Mouse (Mus musculus) ovary, postnatal 10 days (tissue): ENCODE data around the gene Dgke.
"Not testable (repeated sequence)": the region's sequence is repeated elsewhere in the genome, so short reads cannot be mapped to it uniquely, and the experiment has no call there.

ENCODE experiments used
- DNase-seq: peaks from one replicate; pipeline ENCODE4 v3.0.0; 2022; ENCODE audit warnings: low spot score

Dgke gene

DNA sequence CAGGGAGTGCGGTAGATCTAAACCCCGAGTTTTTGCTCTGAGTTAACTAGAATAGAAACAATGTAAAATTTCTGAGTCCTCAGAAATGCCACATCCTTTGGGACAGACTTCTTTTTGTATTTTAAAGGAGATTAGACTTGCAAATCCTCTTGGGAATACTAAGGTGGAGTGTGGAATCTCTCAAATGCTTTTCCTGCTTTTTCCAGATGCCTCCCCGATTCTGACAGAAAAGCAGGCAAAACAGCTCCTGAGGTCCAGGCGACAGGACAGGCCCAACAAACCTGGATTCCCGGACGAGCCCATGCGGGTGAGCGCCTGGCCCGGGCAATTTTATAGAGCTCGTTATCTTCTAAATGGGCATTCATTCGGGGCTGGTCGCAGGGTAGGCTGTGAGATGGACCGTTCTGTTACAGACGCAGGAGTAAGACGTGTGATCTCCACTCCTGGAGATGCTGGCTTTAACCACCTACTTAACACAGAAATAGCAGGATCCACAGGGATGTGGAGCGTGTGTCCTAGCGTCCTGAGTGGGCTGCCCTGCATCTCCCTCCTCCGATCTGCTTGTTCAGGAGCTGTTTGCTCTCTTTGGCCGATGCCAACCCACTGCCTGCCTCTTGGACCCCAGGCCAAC lies 8.2 kb upstream of the Dgke start:
- no peak for DNase-seq

DNA sequence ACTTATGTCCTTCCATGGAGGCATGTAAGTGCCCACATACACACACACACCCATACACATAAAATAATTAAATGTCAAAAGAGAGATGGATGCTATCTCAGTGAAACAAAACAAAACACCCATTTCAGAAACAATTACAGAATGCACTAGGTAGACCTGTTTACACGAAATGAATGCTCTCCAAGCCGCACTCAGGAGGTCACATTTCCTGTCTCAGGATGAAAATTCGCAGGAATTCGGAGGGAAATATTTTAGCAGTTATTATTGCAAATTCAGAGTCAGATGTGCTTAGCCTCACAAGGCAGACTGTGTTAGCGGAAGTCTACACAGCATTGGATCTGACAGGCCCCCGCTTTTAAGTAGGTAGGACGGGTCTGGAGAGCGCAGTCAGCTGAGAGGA lies 6.9 kb upstream of the Dgke start, which contains the start of gene Gm525:
Gm525 (plus strand) TSS at position 301 of the 400 bp plus-strand sequence.
- DNase-seq: no peak

DNA sequence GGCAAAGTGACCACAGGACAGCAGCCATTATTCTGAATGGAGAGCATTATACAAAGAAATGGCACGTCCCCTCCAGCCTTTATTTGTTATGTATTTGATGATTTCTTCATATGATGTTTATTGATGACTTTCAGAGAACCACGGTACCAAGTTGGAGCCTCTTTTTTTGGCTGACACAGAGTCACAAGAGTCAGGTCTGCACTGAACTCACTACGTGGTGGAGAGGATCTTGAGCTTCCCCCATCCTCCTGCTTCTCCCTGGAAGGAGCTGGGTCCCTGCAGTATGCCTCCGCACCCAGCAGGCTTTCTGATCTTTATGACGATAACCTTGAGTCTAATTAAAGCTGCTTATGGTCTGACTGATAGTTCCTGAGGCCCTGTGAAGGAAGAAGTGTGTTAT lies 4.9 kb upstream of the Dgke start:
- no peak for DNase-seq

DNA sequence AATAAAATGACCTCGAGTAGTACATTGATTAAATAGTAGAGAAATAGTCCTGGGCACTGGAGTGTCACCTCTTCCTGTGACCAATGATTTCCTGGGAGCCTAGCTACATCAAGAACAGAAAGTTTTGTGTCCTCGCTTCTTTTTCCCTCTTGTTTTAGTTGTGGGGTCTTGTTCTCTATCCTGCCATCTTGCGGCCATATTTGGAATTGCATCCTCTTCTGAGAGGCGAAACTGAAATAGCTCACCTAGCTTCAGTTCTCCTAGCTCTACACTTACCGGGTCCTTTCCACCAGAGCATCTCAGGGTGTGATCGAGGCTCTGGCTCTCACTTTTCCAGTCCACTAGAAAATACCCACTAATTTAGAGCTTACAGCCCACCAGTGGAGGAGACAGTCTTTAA lies 2.7 kb upstream of the Dgke start:
- DNase-seq: peak; percentile 23

DNA sequence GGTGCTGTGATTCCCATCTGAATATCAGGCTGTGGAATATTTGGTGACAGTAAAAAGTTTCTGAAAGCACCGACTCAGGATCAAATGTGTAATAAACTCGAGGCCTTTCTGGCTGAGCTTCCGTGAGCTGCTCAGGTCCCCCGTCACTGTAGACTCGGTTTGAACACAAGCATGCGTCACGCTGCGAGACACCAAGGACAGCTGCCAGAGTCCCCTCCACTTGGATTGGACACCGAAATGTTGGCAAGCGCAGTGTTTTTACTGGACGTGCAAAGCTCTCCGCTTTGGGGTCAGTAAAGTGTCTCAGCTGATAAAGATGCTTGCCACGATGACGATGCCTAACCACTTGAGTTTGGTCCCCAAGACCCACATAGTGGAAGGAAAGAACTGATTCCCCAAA lies 2.0 kb upstream of the Dgke start:
- no peak for DNase-seq

DNA sequence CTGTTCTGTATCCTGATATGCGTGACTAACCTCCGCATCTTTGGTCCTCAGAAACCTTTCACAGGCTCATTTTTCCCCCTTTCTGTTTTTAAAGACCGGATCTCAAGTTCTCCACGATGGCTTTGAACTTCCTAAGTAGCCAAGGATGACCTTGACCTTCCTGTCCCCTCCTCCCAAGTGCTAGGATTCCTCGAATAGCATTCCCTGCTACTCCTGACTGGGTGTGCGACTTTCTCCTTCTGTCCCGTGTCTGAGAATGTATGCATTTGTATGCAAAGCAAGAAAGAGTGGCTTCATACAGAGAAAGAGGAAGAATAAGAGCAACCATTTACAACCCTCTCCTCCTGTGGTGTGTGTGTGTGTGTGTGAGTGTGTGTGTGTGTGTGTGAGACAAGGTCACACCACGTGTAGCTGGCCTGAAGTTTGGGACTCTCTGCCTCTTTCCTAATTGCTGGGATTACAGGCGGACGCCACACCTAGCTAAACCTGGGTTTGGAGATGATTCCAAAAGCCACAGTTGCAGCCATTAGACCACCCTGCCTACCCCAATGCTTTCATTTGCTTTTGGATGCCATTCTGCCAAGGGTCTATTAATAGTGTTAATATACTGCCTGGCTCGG lies 1.3 kb upstream of the Dgke start:
- DNase-seq: no peak

DNA sequence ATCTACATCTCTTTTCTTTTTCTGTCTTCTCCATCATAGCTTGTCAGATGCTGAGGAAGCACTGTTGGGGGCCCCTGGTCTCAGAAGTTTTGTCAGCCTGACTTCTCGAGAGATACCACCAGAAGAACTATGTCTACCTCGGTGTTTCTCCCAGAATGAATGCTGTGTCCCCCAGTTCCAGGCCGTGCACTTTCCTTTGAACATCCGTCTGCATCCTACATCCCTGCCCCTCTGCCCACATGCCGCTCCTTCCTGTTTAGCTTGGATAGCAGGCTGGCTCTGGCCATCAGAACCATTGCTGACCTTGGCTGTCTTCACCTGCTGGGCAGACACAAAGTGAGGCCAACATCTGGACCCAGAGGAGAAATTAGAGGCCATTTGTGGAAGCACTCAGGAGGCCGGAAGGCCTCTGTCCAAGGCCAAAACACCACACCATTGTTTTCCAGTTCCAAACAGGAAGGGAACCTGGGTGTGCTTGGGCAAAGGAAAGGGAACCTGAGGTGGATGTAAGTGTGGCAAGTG lies 712 bp upstream of the Dgke start:
- DNase-seq: no peak

DNA sequence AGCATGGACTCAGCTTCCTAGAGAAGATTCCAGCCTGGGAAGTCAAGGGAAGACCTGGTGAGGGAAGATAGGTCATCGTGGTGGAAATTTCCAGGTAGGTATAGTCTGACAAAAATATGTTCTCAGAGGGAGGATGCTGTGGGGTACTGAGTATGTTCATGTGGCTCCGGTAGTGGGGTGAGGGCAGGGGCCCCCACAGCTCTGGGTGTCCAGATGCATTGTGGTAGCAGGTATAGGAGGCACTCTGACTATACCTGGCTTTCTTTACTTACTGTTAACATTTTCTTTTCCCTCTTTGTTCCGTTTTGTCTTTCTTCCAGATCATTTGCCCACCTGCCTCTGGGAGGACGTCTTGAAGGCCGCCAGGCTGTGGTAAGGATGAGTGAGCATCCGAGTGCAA lies 524 bp downstream of the Dgke start:
- DNase-seq: no peak

DNA sequence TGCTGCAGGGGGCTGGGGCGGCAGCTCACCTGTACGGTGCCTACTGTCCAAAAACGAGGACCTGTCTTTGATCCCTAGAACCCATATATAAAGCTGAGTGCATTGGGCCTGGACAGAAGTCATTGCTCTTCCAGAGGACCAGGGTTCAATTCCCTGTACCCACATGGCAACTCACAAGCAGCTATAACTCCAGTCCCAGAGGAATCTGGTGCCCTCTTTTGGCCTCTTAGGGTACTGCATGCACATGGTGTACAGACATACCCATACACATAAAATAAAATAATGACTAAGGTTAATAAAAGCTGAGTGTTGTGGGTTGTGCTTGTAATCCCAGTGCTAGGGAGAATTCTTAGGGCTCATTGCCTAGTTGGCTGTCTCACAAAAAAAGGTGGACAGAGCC lies 1.4 kb downstream of the Dgke start:
- no peak for DNase-seq

DNA sequence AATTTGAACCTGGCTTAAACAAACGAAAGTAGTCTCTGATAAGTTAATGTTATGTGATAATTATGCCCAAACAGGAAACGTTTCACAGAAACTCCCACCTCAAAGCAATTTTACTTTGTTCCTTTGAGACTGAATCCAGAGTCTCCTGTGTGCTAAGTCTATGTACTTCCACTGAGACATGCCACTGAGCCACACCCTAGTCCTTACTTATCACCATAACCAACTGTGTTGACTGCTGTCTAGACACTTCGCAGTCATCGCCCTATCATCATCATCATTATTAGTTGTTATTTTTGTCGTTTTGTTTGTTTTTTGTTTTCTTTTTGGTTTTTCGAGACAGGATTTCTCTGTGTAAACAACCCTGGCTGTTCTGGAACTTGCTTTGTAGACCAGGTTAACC lies 2.3 kb downstream of the Dgke start:
- no peak for DNase-seq

DNA sequence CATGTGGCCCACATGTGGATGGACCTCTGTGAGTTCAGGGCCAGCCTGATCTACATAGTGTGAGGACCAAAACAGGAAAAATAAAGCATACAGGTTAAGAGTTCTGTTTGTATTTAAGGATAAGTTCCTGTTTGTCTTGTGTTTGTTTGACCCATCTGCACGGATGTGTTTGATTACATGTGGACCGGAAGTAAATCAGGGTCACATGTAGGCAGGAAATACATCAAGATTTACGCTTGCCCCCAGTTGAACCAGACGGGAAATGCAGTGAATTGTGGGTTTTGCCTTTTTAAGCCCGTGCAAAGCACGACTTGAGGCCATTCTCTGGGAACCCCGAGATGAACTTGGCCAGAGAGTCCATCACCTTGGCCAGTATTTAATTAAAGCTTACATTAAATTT lies 5.3 kb downstream of the Dgke start:
- no peak for DNase-seq

DNA sequence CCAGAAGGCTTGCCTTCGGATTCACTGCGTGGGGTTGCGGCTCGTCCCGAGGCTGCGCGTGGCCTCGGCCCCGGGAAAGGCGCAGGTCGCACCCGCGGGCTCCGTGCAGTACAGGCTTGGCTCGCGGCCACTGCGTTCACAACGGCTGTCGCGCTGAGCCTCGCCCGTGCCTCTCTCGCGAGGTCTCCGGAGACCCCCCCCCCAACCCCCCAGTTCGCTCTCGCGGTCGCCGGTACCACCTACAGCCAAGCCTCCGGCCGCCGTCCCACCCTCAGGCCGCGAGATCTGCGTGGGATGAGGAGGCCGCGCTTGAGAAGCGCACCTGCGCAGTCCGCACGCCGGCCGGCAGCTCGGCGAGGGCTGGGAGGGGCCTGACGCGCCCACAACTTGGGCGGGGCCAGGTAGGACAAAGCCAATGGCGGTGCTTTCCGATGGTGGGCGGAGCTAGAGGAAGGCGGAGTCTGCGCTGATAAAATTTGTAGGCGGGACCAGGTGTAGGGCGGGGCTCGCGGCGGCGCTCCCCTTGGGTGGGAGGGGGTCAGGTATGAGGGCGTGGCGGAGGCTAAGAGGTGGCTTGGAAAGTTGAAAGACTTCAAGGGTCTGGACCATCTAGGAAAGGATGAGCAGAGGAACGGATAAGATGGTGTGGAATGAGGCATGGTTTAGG lies 6.1 kb downstream of the Dgke start:
- peak; percentile 72 for DNase-seq

DNA sequence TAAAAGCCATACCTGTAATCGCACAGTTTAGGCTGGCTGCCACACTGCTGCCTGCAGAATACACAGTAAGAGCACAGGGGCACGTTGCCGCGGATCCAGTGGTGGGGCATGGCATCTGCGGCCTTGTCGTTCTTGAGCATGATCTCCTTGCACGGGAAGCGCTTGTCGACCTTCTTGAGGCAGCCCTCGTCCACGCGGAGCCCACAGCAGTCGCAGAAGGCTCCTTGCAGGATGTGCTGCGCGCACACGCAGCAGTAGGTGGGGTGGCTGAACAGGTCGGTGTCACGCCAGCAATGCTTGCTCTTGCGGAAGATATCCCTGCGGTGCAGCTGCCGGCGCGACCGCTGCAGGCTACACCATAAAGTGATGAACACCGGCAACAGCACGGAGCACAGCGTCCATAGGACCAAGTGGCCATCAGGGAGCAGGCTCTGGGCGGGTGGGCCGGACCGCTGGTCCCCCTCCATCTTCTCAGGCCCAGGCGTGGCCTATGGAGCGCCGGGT lies 6.7 kb downstream of the Dgke start:
- DNase-seq: no peak

DNA sequence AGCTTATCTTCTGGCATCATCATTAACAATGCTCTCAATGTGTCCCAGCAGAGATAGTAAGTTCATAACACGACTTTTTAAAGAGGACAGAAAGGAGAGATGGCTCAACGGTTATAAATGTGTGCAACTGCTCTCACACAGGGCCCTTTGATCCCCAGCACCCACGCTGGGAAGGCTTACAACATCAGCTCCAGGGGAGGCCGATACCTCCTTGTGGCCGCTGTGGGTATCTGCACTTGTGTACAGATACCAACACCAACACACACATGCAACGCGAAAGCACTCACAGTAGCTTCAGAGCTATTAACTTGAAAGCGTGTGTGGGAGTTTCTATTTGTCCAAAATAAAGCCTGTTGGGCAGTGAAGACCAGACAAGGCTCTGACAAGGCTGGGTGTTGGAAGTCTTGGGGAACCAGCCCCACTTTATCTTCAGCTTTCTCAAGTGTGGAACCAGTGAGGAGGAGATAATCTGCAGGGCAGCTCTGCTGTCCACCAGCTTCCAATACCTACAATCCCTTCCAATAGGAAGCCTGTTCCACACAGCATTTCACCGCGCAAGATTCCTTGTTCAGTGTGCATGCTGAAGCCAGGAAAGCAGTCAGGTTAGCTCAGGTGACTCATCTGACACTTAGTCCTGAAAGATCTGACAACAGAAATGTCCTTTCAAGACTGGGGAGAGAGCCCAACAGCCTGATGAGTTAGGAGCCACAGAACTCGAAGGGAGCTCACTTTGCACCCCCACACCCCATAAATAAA lies 8.0 kb downstream of the Dgke start:
- no peak for DNase-seq

DNA sequence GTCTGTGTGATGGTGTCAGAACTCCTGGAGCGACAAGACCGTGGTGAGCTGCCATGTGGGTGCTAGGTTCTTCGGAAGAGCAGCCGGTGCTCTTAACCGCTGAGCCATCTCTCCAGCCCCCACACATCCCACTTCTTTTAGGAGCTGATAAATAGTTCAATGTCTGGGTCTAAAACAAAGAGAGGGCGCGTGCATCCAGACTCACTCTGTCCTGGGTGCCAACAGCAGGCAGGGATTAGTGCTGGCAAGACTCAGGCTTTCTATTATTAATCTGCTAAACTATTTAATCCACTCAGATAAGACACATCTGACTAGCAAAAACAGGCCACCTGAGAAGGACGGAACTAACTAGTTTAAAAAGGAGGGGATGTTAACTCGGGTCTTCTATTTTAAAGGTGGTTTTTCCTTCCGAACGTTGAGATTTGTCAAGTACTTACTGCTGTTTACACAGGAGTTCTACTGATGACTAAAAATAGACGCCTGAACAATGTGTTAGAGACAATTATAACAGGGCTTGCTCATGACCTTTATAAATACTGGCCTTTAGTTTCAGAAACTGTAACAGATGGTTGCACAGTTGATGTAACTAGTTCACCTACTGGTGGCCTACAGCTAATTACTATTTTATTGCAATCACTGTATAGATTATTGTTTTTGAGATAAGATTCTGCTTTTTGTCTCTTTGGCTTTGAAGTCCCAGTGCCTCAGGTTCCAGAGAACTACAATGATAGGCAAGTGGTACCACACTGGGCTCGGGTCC lies 10.5 kb downstream of the Dgke start:
- no peak for DNase-seq

DNA sequence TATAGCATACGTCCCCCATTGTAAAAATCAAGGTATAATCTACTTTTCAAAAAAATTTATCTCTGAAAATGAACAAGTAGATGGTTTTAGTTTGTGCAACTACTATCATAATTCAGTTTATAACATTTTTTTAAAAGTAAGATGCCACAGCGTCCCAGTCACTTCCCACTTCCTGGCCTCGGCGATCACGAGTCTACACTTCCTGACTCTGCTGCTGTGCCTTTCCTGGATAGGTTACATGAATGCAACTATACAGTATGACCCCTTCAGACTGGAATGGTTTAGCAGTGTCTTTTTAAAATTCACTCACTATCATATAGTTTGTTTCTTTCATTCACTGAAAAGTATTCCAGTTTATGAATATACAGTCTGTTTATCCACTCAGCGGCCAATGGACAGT lies 14.9 kb downstream of the Dgke start:
- DNase-seq: no peak

DNA sequence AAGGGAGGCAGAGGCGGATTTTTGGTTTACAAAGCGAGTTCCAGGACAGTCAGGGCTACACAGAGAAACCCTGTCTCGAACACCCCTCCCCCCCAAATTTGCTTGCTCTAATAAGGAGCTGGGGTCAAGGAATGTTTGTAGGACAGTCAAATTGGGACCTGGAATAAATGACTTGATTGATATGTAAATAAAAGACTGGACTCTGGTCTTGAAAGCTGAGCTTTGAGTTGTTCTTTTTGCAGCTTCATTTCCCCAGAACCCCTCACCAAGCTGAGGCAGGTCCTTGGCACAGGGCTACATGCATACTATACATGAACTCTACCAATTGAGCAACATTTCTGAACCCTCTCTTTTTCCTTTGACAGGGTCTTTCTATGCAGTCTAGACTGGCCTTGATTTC lies 20.6 kb downstream of the Dgke start:
- DNase-seq: no peak

DNA sequence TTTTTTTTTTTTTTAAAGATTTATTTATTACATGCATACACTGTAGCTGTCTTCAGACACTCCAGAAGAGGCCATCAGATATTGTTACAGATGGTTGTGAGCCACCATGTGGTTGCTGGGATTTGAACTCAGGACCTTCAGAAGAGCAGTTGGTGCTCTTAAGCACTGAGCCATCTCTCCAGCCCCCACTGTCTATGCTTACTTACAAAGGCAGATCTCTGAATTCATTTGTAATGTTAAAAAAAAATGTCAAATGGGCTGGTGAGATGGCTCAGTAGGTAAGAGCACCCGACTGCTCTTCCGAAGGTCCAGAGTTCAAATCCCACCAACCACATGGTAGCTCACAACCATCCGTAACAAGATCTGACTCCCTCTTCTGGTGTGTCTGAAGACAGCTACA lies 21.1 kb downstream of the Dgke start:
- not testable (repeated sequence) for DNase-seq

DNA sequence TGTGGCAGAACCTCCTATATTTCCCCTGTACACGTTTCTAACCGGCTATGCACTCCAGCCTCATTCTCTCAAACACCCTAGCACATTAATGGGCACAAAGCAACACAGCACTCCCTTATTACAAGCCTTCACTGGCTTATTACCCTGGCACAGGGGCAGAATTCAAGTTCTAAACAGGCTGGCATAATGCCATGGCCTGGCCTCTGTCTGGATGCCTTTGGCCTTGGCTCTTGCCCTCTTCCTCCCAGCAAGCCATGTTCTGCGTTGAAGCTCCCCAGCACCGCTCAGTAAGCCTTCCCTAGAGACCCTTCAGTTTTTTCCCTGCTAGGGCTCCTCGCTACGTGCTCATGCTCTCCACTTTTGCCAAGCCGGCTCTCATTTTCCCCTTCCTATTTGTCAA lies 23.6 kb downstream of the Dgke start:
- no peak for DNase-seq

DNA sequence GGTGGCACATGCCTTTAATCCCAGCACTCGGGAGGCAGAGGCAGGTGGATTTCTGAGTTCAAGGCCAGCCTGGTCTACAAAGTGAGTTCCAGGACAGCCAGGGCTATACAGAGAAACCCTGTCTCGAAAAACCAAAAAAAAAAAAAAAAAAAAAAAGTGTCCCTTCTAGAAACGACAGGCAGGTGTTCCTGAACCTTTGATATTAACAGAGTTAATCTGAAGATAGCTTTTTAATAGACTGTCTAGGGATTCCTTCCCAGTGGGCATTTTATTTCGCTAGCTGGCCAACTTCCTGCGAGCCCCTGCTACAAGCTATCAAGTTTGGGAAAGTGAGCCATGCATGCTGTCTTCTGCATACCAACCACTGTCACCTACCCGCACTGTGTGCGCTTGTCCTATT lies 25.6 kb downstream of the Dgke start:
- DNase-seq: not testable (repeated sequence)

DNA sequence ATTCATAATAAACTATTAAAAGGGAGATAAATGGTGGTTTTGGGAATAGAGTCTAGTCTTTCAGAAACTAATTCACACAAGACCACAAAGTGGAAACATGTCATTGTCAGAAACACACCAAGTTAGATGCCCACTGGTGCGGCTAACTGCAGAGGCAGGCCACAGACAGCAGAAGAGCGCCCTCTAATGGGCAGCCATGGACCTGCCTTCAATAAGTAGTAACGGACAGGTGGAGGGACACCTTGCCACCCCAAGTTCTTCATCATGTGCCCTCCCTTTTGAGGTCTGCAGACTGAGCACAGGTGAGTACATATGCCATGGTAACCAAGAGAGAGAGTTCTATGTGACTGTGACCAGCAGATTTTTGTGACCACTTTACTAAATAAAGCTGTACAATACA lies 27.3 kb downstream of the Dgke start:
- DNase-seq: no peak

DNA sequence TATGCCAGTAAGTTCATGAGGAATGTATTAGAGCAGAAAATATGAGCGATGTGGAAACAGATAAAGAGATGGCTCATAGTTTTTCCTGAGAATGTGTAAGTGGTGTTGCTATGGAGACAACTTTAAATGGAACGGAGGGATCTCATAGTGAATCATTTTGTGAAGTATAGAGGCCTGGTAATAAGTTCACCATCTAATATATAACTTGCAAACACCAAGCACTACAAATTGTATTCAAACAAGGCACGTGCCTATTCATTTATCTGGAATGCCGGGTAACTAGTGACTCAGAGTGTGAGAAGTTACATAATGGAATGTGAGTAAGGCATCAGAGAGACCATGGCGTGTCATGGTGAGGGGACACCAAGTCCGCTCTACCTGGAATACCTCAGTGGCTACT lies 28.2 kb downstream of the Dgke start:
- DNase-seq: no peak
